Mouse (Mus musculus): ENCODE results near the gene Tpsb2.

The Tpsb2 gene

GRCm38 (mm10) chr17:25407352-25407751, 41.2 kb downstream of the Tpsb2 start:
- no peak for DNase-seq

GRCm38 (mm10) chr17:25408302-25408999, 42.3 kb downstream of the Tpsb2 start:
- no peak for DNase-seq

DNA sequence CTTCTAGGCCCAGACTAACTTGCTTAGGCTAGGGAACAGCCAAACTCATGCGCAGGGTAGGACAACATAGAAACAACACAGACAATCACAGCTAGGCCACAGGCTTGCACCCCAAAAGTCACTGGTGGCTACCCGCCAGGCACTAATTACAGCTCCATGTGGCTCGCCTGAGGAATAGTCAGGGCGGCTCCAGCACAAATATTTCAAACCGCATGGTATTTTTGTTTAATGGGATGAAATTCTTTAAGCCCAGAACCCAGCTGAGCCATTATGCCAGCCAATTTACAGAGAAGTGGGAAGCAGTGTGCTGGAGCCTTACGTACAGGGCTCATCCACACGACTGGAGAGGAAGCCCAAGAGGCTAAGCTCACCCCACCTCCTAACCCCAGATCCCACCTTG, 43.5 kb downstream of the Tpsb2 start:
- DNase-seq, result no peak

GRCm38 (mm10) chr17:25410180-25410579, 44.1 kb downstream of the Tpsb2 start:
- DNase-seq, result no peak

DNA sequence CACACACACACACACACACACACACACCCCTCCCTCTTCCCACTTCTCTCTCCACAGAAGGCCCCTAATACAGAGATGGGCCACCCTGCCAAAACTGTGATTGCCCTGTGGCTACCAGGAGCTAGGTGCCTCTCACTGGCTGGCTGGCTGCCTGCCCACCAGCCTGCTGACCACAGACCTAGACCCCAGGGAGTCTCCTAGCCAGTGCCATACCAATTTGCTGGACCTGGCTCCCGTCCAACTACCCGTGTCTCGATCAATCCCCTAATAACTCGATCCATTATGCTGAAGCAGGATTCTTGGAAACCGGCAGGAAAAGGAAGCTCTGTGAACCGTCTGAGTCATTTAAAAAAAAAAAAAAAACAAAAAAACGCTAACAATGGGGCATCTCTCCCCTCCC, 44.7 kb downstream of the Tpsb2 start:
- no peak for DNase-seq

- DNase-seq, result no peak
Measured at GRCm38 (mm10) chr17:25411251-25411650, 45.1 kb downstream of the Tpsb2 start.

DNA sequence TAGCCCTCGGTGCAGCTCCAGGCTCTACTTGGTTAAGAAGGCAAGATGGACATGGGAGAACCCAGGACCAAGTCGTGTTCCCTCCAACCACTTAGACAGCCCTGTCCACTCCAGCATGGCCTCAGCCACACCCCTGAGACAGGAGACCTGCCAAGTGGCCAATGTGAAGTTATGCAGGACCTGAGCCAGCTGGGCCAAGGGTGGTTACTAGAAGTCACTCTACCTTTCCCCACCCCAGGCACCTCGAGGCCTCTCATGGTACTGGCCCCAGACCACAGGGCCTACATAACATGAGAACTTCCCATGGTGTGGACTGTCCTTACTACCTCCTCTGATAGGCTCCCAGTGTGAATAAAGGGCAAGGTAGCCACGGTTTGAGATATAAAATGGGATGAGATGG, 48.1 kb downstream of the Tpsb2 start:
- DNase-seq, result no peak

DNA sequence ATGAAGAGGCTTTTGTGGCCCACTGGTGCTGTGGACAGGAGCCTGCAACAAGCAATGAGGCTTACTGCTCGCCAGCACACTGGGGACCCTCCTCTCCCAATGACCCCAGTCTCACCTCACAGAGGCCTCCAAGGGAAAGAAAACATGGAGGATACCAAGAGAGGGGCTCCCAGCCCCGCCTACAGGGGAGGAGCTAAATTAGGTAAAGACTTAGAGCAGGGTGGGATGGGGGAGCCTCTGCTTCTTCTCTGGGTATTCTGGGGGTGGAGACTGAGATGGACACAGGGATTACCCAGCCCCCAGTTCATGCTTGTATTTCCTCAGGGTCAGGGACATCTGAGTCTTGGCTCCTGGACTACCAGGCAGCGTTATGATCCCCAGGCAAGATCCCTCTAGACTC, 48.8 kb downstream of the Tpsb2 start:
- DNase-seq, result no peak

DNA sequence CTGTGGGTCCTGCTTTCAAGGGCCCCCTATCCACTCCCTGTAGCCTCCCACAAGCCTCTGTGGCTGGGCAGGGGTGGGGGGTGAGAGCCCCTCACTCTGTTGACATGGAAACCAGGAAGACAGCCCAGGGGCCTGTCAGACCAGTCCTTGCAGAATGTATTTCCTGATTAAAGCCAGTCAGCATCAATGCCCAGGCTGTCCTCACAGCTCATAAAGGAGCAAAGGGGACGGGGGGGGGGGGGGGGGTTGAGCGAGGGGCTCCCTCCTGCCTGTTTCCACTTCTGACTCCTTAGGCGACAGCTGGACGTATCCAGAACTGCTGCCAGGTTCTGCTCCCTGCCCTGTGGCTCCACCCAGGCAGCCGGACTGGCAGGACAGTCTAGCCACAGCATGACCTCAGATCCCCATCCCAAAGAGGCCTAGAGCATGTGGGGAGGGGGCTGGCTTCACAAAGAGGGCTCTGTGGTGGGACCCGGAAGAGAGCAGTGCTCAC, 49.4 kb downstream of the Tpsb2 start:
- no peak for DNase-seq

DNA sequence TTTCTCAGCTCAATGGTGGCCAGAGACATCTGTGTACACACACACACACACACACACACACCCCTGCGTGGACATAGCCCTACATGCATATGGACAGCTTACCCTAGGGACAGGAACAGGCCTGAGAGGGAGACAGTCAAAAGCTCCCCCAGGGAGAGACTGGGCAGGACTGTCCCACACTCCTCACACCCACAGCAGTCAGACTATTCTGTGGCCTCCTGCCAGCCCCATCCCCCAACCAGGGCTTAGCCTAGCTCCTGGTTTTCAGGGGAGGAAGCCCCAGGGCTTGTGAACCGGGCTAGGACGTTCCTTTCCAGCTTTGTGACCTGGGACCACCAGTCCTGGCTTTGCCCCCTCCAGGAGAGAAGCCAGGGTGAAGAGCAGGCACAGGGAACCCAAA, 50.1 kb downstream of the Tpsb2 start:
- no peak for DNase-seq

DNA sequence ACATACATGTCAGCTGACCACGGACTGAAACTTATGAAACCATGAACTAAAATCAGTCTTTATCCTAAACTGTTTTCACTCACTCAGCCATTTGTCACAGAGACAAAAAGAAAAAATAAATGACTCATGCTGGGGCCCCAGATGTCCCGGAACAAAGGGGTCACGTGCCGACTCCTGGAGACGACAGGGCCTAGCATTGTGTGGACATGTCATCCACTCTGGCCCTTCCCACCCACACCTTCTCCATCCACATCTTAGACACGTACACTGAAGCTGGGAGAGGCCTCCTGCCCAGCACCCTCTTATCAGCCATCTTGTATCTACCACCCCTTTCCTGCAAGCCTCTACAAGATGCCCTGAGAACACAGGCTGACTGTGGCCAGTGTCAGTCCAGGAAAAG, 51.9 kb downstream of the Tpsb2 start:
- no peak for DNase-seq

Data from cerebellum, adult 9-10 months (tissue).